Mouse (Mus musculus) megakaryocyte, embryonic 14.5 days (primary cell): ENCODE measurements around the gene Rnf114.

Source experiments
- FLI1 ChIP-seq: IDR thresholded peaks from 2 replicates; pipeline ENCODE4 v1.6.1; 2012; ENCODE audit warnings: low read length, inconsistent platforms, mixed read lengths
- GATA1 ChIP-seq: IDR thresholded peaks from 3 replicates; pipeline ENCODE4 v1.6.1; 2012; ENCODE audit warnings: mixed read lengths, low read length, inconsistent platforms, borderline replicate concordance

DNA sequence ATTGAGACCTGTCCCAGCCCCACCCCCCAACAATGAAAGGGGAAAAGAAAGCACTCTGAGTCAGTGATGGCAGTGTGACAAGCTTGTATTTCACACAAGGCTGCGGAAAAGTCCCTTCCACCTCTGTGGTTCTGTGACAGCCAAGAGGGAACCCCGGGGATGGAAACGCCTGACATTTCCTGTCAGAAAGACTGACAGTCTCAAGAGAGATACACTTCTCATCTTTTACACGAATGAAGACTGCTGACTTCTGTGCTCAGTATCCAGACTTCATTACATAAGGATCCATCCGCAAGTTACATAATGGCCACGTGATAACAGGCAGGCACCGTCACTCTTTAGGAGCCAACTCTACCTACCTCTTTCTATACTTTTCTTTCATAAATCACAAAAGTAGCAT, 4.0 kb downstream of the Rnf114 start:
- TF ChIP-seq FLI1 (no peak), GATA1 (no peak)
